Mouse (Mus musculus): ENCODE results near the gene Spsb1.

GRCm38 (mm10) chr4:149868009-149868408 is 86.8 kb downstream of the Spsb1 start:
- no peak for TF ChIP-seq CTCF (IDR thresholded peaks at IDR 0.05; ENCODE audit: extremely low read depth, insufficient read depth, low read length)
- no peak for TF ChIP-seq POLR2A (IDR thresholded peaks at IDR 0.05; ENCODE audit: extremely low read depth, insufficient read depth, low read length)

Measured in cortical plate, adult 2 months (tissue).